Mouse (Mus musculus) lung, adult 2 months (tissue): Measurements from ENCODE around the gene Usp12.

Source experiments
- CTCF ChIP-seq: fragments of 200-500 bp; IDR thresholded peaks from 2 replicates; pipeline ENCODE4 v1.5.1; 2011; ENCODE audit warnings: mild to moderate bottlenecking, low read length, control low read depth; ENCODE audit not compliant: insufficient read depth
- POLR2A ChIP-seq: fragments of 200-500 bp; IDR thresholded peaks from 2 replicates; pipeline ENCODE4 v1.6.1; 2011; ENCODE audit warnings: low read depth, mild to moderate bottlenecking, control low read depth, low read length, borderline replicate concordance; ENCODE audit errors: extremely low read depth

GRCm38 (mm10) chr5:146727006-146727405 lies 67.8 kb downstream of the Usp12 start:
- TF ChIP-seq CTCF, result no peak
- TF ChIP-seq POLR2A, result no peak
